Mouse (Mus musculus) cerebellum, adult 2 months (tissue): ENCODE measurements around the gene Zfp109.

Source experiments
- CTCF ChIP-seq: fragments of 200-500 bp; IDR thresholded peaks from 2 replicates; pipeline ENCODE4 v1.5.1; 2011; ENCODE audit warnings: low read depth, mild to moderate bottlenecking, control low read depth, low read length, moderate library complexity, borderline replicate concordance; ENCODE audit not compliant: insufficient read depth
- POLR2A ChIP-seq: fragments of 200-500 bp; IDR thresholded peaks from 2 replicates; pipeline ENCODE4 v1.6.1; 2011; ENCODE audit warnings: low read length, control low read depth, borderline replicate concordance; ENCODE audit not compliant: insufficient read depth

DNA sequence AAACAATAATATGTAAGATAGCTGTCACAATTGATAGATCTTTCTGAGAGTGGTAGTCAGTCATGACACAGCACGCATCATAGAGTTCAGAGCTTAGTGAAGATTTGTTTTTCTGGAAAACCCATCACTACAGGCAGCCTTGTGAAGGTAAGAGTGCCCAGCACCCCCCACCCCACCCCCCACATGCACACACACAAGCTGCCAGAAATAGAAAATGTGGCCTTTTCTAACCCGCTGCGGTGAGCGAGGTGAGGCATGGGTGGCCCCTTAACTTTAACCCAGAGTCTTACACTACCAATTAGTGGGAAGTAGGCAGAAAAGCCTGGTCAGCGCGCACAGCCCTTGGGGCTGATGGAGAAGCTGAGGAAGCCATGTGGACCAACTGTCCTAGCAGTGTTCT lies 33.8 kb upstream of the Zfp109 start:
- TF ChIP-seq CTCF (no peak), POLR2A (no peak)
